Mouse (Mus musculus) lung, postnatal 0 days (tissue): Measurements from ENCODE around the gene Grap2. TPM values are rescaled to one million over a fixed set of nuclear protein-coding genes. Genes with fewer than 3 reads are reported as not detected.

ENCODE experiments used
- ATAC-seq: fragments of 200-750 bp; cut with Nextera tagmentation; 2 replicates; pipeline ENCODE4 v1.8.0; 2017; ENCODE audit warnings: moderate library complexity
- DNase-seq: peaks from one replicate; pipeline ENCODE4 v3.0.0-alpha.2; 2016; ENCODE audit warnings: low spot score
- H3K27ac ChIP-seq: fragments of 300-500 bp; sonication (generic); 2 replicates; pipeline ENCODE4 v1.5.1; 2014; ENCODE audit warnings: antibody characterized with exemption, mild to moderate bottlenecking, low read length, mixed read lengths
- H3K27me3 ChIP-seq: fragments of 300-500 bp; sonication (generic); replicated peaks from 2 replicates; pipeline ENCODE4 v1.6.1; 2014; ENCODE audit warnings: low read length, mixed read lengths; ENCODE audit not compliant: insufficient read depth
- H3K36me3 ChIP-seq: fragments of 300-500 bp; sonication (generic); 2 replicates; pipeline ENCODE4 v1.6.1; 2014; ENCODE audit warnings: low read length, mixed read lengths; ENCODE audit not compliant: insufficient read depth
- H3K4me1 ChIP-seq: fragments of 300-500 bp; sonication (generic); 2 replicates; pipeline ENCODE4 v1.6.1; 2014; ENCODE audit warnings: antibody characterized with exemption, low read depth, low read length, mixed read lengths; ENCODE audit not compliant: insufficient read depth
- H3K4me2 ChIP-seq: fragments of 300-500 bp; sonication (generic); replicated peaks from 2 replicates; pipeline ENCODE4 v1.6.1; 2014; ENCODE audit warnings: low read depth, mild to moderate bottlenecking, low read length, moderate library complexity, mixed read lengths
- H3K4me3 ChIP-seq: fragments of 300-500 bp; sonication (generic); 2 replicates; pipeline ENCODE4 v1.5.1; 2014; ENCODE audit warnings: low read depth, low read length
- H3K9ac ChIP-seq: fragments of 300-500 bp; sonication (generic); replicated peaks from 2 replicates; pipeline ENCODE4 v1.6.1; 2014; ENCODE audit warnings: low read depth, mild to moderate bottlenecking
- H3K9me3 ChIP-seq: fragments of 300-500 bp; sonication (generic); 2 replicates; pipeline ENCODE4 v1.6.1; 2016; ENCODE audit warnings: low read length, mixed read lengths
- CTCF ChIP-seq: IDR thresholded peaks from 2 replicates; pipeline ENCODE4 v1.5.1; 2016; ENCODE audit warnings: antibody characterized with exemption, mild to moderate bottlenecking
- EP300 ChIP-seq: IDR thresholded peaks from 2 replicates; pipeline ENCODE4 v1.6.1; 2016; ENCODE audit warnings: antibody characterized with exemption, mild to moderate bottlenecking, control low read depth
- WGBS: fragments of 180-500 bp; shearing (Covaris S2); extraction: QIAGEN DNeasy Blood & Tissue Kit; methylation state at CpG from one replicate; pipeline ENCODE4 v1.1.7; 2014; 5-methylcytosine and 5-hydroxymethylcytosine counted together
- polyA plus RNA-seq: library from polyadenylated mRNA; unstranded; fragments of >200 nt; fragmentation: Nextera tagmentation; extraction: Ambion mirVana; gene quantifications from 2 replicates; pipeline ENCODE4 v1.2.1, GENCODE M21; 2015

Gene Grap2
- polyA plus RNA-seq, 1 experiment from 2014 or later: 1.9 TPM

DNA sequence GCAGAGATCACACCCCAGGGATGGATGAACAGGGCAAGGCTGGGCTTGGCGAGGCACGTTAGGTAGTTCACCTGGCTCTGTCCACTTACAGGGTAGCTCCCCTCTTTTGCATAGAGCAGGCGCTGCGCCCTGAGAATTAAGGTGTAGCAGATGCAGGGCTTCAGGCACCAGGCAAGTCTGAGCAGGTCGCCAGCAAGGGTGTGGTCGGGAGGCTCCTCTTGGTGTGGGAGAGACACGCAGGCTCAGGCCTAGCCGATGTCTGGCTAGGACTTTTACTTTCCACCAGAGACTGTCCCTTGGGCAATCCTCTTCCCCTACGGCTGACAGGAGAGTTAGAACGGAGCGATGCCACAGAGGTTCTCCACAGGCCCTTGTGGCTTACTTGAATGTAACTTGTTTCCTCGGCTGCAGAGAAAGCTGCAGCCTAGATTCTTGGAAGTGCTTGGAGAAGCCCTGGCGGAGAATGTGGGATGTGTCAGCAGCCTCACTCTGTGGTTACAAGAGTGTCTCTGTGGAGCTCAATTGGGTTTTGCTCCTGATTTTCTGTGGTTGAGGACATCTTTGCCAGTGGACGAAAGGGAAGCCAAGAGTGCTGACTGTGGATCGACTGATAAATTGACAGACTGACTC lies 76.7 kb downstream of the Grap2 start:
- no peak overlapping the region for H3K4me2 ChIP-seq
- DNase-seq (no peak), ATAC-seq (no peak)
- H3K4me3 ChIP-seq: no peak overlapping the region
- no peaks in the 10 kb centered on the region for H3K4me1 ChIP-seq
- no peak overlapping the region for H3K9ac ChIP-seq
- TF ChIP-seq EP300 (no peak), CTCF (no peak)
- no peaks in the 10 kb centered on the region for H3K9me3 ChIP-seq
- no peaks in the 10 kb centered on the region; the same call in 1 of the 2 replicates for H3K27me3 ChIP-seq
- WGBS: 54% methylated on average over 15 of the region's 15 CpGs
- H3K36me3 ChIP-seq: no peaks in the 10 kb centered on the region
- no peak overlapping the region for H3K27ac ChIP-seq

DNA sequence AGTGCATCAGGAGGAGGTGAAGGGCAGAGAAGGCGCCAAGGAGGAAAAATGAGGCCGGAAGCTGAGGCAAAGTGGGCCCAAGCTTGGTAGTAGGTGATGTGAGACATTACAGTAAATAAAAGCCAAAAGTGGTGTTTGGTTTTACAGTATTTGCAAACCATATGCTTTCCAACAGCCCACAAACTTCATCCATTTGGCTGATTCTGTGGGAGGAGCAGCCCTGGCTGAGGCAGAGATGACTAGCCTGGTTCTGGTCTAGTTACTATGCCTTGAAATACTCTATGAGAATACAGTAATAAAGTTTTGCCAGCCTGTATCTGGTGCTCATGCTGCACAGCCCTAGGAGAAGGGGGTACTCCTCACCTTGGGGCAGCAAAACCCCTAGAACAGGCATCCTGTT lies 78.0 kb downstream of the Grap2 start:
- TF ChIP-seq EP300 (no peak), CTCF (no peak)
- ATAC-seq (no peak), DNase-seq (no peak)
- H3K36me3 ChIP-seq: no peaks in the 10 kb centered on the region
- H3K27ac ChIP-seq: no peak overlapping the region
- no peaks in the 10 kb centered on the region; the same call in 1 of the 2 replicates for H3K27me3 ChIP-seq
- H3K4me3 ChIP-seq: no peak overlapping the region
- no peaks in the 10 kb centered on the region for H3K4me1 ChIP-seq
- H3K4me2 ChIP-seq: no peak overlapping the region
- no peaks in the 10 kb centered on the region for H3K9me3 ChIP-seq
- WGBS: 69% methylated on average over 2 of the region's 2 CpGs
- no peak overlapping the region for H3K9ac ChIP-seq

DNA sequence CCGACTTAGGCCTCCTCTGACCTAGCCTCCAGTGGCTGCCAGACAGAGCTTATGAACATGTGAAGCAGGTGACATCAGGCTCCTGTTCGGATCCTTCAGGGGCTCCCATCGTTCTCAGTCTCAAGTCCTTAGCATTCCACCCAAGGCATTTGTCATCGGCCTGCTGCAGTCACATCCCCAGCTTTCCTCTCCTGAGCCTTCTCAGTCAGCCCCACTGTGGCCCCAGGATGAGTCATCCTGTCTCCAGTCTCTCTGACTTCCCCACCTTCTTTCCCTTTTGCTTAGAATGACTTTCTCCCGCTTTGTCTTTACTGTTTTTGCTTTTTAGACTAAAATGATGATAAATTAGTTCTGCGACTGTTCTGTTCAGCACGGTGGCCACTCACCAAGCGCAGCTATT lies 81.5 kb downstream of the Grap2 start:
- no peak for TF ChIP-seq EP300
- no peak for TF ChIP-seq CTCF
- DNase-seq (no peak), ATAC-seq (no peak)
- no peak overlapping the region for H3K9ac ChIP-seq
- no peaks in the 10 kb centered on the region for H3K36me3 ChIP-seq
- no peaks in the 10 kb centered on the region; the same call in 1 of the 2 replicates for H3K27me3 ChIP-seq
- H3K4me3 ChIP-seq: no peak overlapping the region
- WGBS: 55% methylated on average over 8 of the region's 8 CpGs
- no peaks in the 10 kb centered on the region for H3K4me1 ChIP-seq
- H3K9me3 ChIP-seq: no peaks in the 10 kb centered on the region
- no peak overlapping the region for H3K4me2 ChIP-seq
- H3K27ac ChIP-seq: no peak overlapping the region

DNA sequence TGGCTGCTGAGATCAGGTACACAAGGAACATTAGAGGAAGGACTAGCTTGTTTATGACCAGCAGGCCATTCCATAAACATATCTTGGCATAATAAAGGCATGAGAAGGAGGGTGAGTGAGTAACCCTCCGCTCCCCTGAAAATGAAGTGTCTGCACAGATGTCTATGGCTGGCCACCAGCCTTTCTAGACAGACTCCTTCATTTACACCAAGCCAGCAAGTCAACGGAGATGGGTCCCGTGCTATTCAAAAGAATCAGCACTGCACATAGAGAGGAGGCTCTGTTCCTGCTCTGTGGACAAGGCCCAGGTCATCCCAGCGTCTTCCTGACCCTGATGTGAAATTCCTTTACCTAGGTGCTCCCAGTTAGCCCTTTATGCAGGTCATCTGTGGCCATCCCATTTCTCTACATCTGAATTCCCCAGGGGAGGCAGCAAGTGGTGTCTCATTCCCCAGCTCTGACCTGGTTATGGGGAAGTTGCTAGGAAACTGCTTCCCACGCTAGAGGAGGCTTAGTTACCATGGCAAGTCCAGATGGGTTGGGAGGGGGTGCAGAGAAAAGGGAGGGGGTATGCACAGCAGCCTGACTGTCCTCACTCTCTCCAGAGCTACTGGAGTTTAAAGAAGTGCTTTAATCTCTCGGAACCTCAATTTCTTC lies 86.5 kb downstream of the Grap2 start:
- H3K27me3 ChIP-seq: no peaks in the 10 kb centered on the region
- no peak for DNase-seq
- H3K9me3 ChIP-seq: no peaks in the 10 kb centered on the region
- TF ChIP-seq CTCF (no peak), EP300 (no peak)
- no peak overlapping the region for H3K4me3 ChIP-seq
- H3K4me2 ChIP-seq: no peak overlapping the region
- H3K27ac ChIP-seq: no peak overlapping the region
- H3K9ac ChIP-seq: no peak overlapping the region
- WGBS: 59% methylated on average over 6 of the region's 6 CpGs
- H3K36me3 ChIP-seq: no peaks in the 10 kb centered on the region
- ATAC-seq: no peak
- no peaks in the 10 kb centered on the region for H3K4me1 ChIP-seq

DNA sequence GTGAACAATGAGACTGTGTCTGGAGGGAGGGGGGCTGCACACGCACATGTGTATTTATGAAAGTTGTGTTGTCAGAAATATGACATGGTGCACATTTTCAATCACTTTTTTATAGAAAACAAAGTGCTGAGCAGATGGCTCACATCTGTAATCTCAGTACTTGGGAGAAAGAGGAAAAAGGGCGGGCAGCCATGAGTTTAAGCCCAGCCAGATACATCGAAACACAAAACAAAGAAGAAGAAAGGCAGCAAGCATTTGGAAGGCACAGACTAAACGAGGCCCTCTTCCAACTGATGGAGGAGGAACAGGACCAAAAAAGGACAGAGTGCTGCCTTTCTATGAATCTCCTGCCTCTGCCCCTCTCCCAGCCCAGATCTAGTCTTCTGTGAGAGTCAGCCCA lies 88.6 kb downstream of the Grap2 start:
- no peak for TF ChIP-seq CTCF
- TF ChIP-seq EP300: no peak
- Histone ChIP-seq H3K9ac (no peak overlapping the region), H3K4me1 (no peaks in the 10 kb centered on the region), H3K27ac (no peak overlapping the region), H3K4me2 (no peak overlapping the region), H3K4me3 (no peak overlapping the region), H3K36me3 (no peaks in the 10 kb centered on the region), H3K9me3 (no peaks in the 10 kb centered on the region), H3K27me3 (no peaks in the 10 kb centered on the region)
- DNase-seq (peak; percentile 35), ATAC-seq (peak; percentile 33; the same call in 1 of the 2 replicates)
- WGBS: 32% methylated on average over 4 of the region's 4 CpGs

DNA sequence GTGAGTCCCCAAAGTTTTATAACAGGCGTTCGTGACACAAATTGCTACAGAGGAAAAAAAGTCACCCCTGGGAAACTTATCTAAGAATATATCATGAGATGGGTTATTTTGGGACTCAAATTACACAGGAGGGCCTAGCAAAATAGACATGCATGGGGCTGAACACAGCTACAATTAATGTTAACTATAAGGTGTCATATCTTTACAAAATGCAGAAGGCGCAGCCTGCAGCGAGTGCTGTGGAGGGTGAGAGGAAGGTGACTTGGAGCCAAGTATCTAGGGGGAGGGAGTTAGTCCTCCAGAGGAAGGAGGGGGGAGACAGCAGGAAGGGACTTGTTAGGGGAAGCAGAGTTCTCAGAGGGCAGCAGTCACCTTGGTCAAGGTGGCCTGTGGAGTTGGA lies 92.0 kb downstream of the Grap2 start:
- Histone ChIP-seq H3K27me3 (no peaks in the 10 kb centered on the region), H3K27ac (no peak overlapping the region), H3K9ac (no peak overlapping the region), H3K4me1 (no peaks in the 10 kb centered on the region), H3K36me3 (no peaks in the 10 kb centered on the region), H3K9me3 (no peaks in the 10 kb centered on the region), H3K4me3 (no peak overlapping the region), H3K4me2 (no peak overlapping the region)
- WGBS: 57% methylated on average over 4 of the region's 4 CpGs
- no peak for DNase-seq
- ATAC-seq: no peak
- TF ChIP-seq EP300 (no peak), CTCF (no peak)
